Mouse (Mus musculus): ENCODE data around the gene Tenm4. TPM values are rescaled to one million over a fixed set of nuclear protein-coding genes. Genes with fewer than 3 reads are reported as not detected.

Tenm4 gene
- total and polyA plus RNA-seq, 3 experiments = 0.03 to 0.26 (median 0.04) TPM

DNA sequence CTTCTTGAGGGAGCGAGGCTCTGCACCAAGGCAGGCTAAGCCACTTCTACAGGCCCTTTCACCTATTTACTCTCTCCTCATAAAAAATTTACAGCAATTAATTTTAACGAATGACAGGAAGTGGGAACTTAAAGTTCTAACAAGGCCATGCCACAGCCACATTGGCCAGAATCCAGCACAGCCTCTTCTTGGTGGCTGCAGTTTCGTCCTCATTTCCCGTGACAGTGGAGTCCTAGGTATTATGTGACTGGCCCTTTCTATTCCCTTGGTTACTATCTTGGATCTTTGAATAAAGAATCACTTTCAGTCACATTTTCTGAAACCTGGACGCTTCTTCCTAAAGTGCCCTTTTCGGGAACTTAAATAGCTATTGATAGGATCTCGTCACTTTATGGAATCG, 181.6 kb downstream of the Tenm4 start:
- Histone ChIP-seq H3K36me3 (replicated peaks in 1 of 2; ENCODE audit: control insufficient read depth in 1 of 2, insufficient read depth in 1 of 2, low read length in 1 of 2) (no peaks in the 10 kb centered on the region), H3K4me3 (replicated peaks in 1 of 3; ENCODE audit: low read depth in 2 of 3, low read length in 2 of 3, poor library complexity in 1 of 3) (no peak overlapping the region), H3K27me3 (replicated peaks) (no peaks in the 10 kb centered on the region), H3K27ac (ENCODE audit: insufficient read depth, low read depth) (no peak overlapping the region), H3K4me1 (ENCODE audit: control insufficient read depth in 1 of 2, insufficient read depth in 2 of 2) (peaks cover 0 to 3% of the 10 kb centered on the region in 2 experiments; a peak in 1 of 4 replicates), H3K9ac (ENCODE audit: insufficient read depth, low read depth) (no peak overlapping the region), H3K4me2 (ENCODE audit: insufficient read depth, low read depth, poor library complexity, severe bottlenecking) (no peak overlapping the region), H3K9me3 (replicated peaks; ENCODE audit: low read length) (no peaks in the 10 kb centered on the region), H3K79me2 (replicated peaks; ENCODE audit: control insufficient read depth, extremely low read depth, insufficient read depth, poor library complexity, severe bottlenecking) (no peaks in the 10 kb centered on the region)
- in situ Hi-C loops (cut with MboI; ENCODE audit: low pct_ligation_motif_present, low pct_unique_long_range_greater_than_20kb, low sequenced_read_pairs) = no loop called here
- DNase-seq (ENCODE audit: extremely low read depth) = no peak
- dilution Hi-C loops (cut with MboI; ENCODE audit: extremely low pct_ligation_motif_present, extremely low pct_unique_long_range_greater_than_20kb, low sequenced_read_pairs) = no loop called here
- TF ChIP-seq ZC3H11A (IDR thresholded peaks at IDR 0.05; ENCODE audit: low read depth, low read length) (no peak), CHD2 (IDR thresholded peaks at IDR 0.05; ENCODE audit: low read length) (no peak), TBP (conservative IDR thresholded peaks at IDR 0.05; ENCODE audit: low read depth, low read length) (no peak), ELF1 (IDR thresholded peaks at IDR 0.05; ENCODE audit: low read depth, low read length) (no peak), SMC3 (IDR thresholded peaks at IDR 0.05; ENCODE audit: low read depth, low read length) (no peak), ZNF384 (IDR thresholded peaks at IDR 0.05; ENCODE audit: low read depth, low read length) (no peak), MAFK (IDR thresholded peaks at IDR 0.05; ENCODE audit: insufficient replicate concordance, low read length) (no peak), ZKSCAN1 (IDR thresholded peaks at IDR 0.05; ENCODE audit: borderline replicate concordance, low read depth, low read length) (no peak), EP300 (IDR thresholded peaks at IDR 0.05; ENCODE audit: low read length) (no peak), POLR2A (IDR thresholded peaks at IDR 0.05; ENCODE audit: low read depth, low read length) (no peak), MAZ (IDR thresholded peaks at IDR 0.05; ENCODE audit: low read depth, low read length) (no peak), NRF1 (IDR thresholded peaks at IDR 0.05; ENCODE audit: low read depth, low read length) (no peak), MAX (IDR thresholded peaks at IDR 0.05; ENCODE audit: low read length) (no peak), UBTF (IDR thresholded peaks at IDR 0.05; ENCODE audit: low read depth, low read length) (no peak), ETS1 (conservative IDR thresholded peaks at IDR 0.05; ENCODE audit: low read depth, low read length) (no peak), JUN (IDR thresholded peaks at IDR 0.05; ENCODE audit: insufficient read depth, low read depth, low read length) (no peak), USF1 (IDR thresholded peaks at IDR 0.05; ENCODE audit: low read depth, low read length) (no peak), IRF4 (IDR thresholded peaks at IDR 0.05; ENCODE audit: low read depth, low read length) (no peak)

DNA sequence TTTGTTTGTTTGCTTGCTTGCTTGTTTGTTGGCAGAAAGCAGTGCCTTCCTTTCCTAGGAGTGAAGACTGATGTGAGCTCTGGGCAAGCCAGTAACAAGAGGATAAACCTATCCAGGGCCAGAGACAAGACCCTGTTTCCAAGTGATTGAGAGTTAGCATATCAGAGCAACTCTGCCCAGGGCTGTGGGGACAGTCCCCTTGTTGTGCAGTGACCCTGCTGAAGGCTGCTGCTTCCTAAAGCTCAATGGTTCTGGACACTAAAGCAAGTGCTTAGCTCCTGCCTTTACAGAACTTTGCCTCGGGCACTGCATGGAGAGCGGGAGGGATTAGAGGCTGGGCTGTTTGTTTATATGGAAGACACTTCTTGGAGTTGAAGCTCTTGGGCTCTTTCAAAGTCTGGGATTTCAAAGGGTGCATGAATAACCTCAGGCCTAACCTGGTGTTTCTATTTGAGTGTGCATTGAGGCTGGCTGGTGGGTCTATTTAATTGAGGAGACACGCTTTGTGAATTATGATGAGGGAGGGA, 185.3 kb downstream of the Tenm4 start:
- peaks cover 0 to 3% of the 10 kb centered on the region in 2 experiments; a peak in 1 of 4 replicates for H3K4me1 ChIP-seq (ENCODE audit: control insufficient read depth in 1 of 2, insufficient read depth in 2 of 2)
- no peaks in the 10 kb centered on the region for H3K27me3 ChIP-seq (replicated peaks)
- no peak overlapping the region for H3K27ac ChIP-seq (ENCODE audit: insufficient read depth, low read depth)
- H3K4me3 ChIP-seq (replicated peaks in 1 of 3; ENCODE audit: low read depth in 2 of 3, low read length in 2 of 3, poor library complexity in 1 of 3) = no peak overlapping the region
- no peak overlapping the region for H3K4me2 ChIP-seq (ENCODE audit: insufficient read depth, low read depth, poor library complexity, severe bottlenecking)
- no peaks in the 10 kb centered on the region for H3K36me3 ChIP-seq (replicated peaks in 1 of 2; ENCODE audit: control insufficient read depth in 1 of 2, insufficient read depth in 1 of 2, low read length in 1 of 2)
- in situ Hi-C loops (cut with MboI; ENCODE audit: low pct_ligation_motif_present, low pct_unique_long_range_greater_than_20kb, low sequenced_read_pairs) (no loop called here), dilution Hi-C loops (cut with MboI; ENCODE audit: extremely low pct_ligation_motif_present, extremely low pct_unique_long_range_greater_than_20kb, low sequenced_read_pairs) (no loop called here)
- H3K79me2 ChIP-seq (replicated peaks; ENCODE audit: control insufficient read depth, extremely low read depth, insufficient read depth, poor library complexity, severe bottlenecking) = no peaks in the 10 kb centered on the region
- no peaks in the 10 kb centered on the region for H3K9me3 ChIP-seq (replicated peaks; ENCODE audit: low read length)
- TF ChIP-seq JUND (conservative IDR thresholded peaks at IDR 0.05; ENCODE audit: low read depth, low read length) (no peak), PAX5 (IDR thresholded peaks at IDR 0.05; ENCODE audit: low read length) (no peak), HCFC1 (IDR thresholded peaks at IDR 0.05; ENCODE audit: low read depth, low read length) (no peak), BHLHE40 (IDR thresholded peaks at IDR 0.05; ENCODE audit: low read depth, low read length) (no peak), CHD1 (IDR thresholded peaks at IDR 0.05; ENCODE audit: low read depth, low read length) (no peak), MAZ (IDR thresholded peaks at IDR 0.05; ENCODE audit: low read depth, low read length) (no peak), USF2 (conservative IDR thresholded peaks at IDR 0.05; ENCODE audit: low read depth, low read length) (no peak), GABPA (IDR thresholded peaks at IDR 0.05; ENCODE audit: insufficient replicate concordance, low read depth, low read length) (no peak), ELF1 (IDR thresholded peaks at IDR 0.05; ENCODE audit: low read depth, low read length) (no peak), ETS1 (conservative IDR thresholded peaks at IDR 0.05; ENCODE audit: low read depth, low read length) (no peak)
- no peak for DNase-seq (ENCODE audit: extremely low read depth)
- H3K9ac ChIP-seq (ENCODE audit: insufficient read depth, low read depth) = no peak overlapping the region

Data from CH12.LX (cell line).